In the genomic region with DNA sequence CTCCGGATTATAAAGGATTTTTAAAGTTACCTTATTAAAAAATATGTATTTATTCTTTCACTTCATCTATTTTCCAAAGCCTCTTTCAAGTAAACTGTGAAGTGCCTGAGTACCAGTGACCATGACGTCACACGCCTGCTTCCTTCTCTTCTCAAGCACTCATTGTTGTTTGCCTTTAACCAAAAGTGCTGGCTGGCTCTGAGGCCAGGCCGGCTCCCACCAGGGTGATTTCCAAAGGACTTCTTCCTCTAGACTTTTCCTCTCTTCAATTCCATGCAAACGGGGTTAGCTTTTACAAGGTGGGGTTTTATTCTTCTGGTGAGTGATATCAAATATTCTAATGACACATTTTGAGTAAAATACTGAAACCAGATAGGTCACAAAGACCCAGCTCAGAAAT, we compare ENCODE assay signal across 8 mouse cellular contexts. TPM values are rescaled to one million over a fixed set of nuclear protein-coding genes. Genes with fewer than 3 reads are reported as not detected.
A peak's percentile ranks its signal among the peaks of the same experiment; 100 is the strongest.
DNase-seq lines count a peak whose midpoint lies in the region; ATAC-seq and TF ChIP-seq lines count a peak whose summit lies in the region.

No protein-coding gene starts in this region.

- H3K4me2 ChIP-seq in kidney, embryonic 14.5 days (replicated peaks; ENCODE audit: low read depth, low read length): peak overlapping the region; percentile 79

- peak overlapping the region; percentile 96; the same call in 1 of the 2 replicates for H3K9ac ChIP-seq in kidney, embryonic 14.5 days (ENCODE audit: low read depth, low read length)

- ATAC-seq in kidney, embryonic 14.5 days (ENCODE audit: low FRiP score, low TSS enrichment): no peak

- H3K27me3 ChIP-seq in kidney, embryonic 14.5 days (ENCODE audit: control insufficient read depth, insufficient read depth, low read length): no peaks in the 10 kb centered on the region
- H3K27me3 ChIP-seq in thymus, adult 2 months (ENCODE audit: control insufficient read depth, insufficient read depth, low read length): no peaks in the 10 kb centered on the region

- TF ChIP-seq POLR2A in thymus, adult 2 months (IDR thresholded peaks at IDR 0.05; ENCODE audit: control insufficient read depth, extremely low read depth, insufficient read depth, low read length, poor library complexity): 0 out of 2 replicates have a peak, but pooled peaks have one; percentile 33

- WGBS in kidney, embryonic 14.5 days: 16% methylated on average over 5 of the region's 5 CpGs
- 11% methylated on average over 5 of the region's 5 CpGs for WGBS in thymus, adult 2 months

- H3K4me1 ChIP-seq in kidney, embryonic 14.5 days (ENCODE audit: control insufficient read depth, insufficient read depth, low read length): peaks cover 13% of the 10 kb centered on the region
- peaks cover 22% of the 10 kb centered on the region for H3K4me1 ChIP-seq in thymus, adult 2 months (replicated peaks; ENCODE audit: control insufficient read depth, insufficient read depth, low read length)

- peak overlapping the region; percentile 79 for H3K4me3 ChIP-seq in layer of hippocampus, adult 2 months
- H3K4me3 ChIP-seq in kidney, embryonic 14.5 days (ENCODE audit: low read length): peak overlapping the region; percentile 88
- peak overlapping the region; percentile 40 for H3K4me3 ChIP-seq in thymus, adult 2 months (ENCODE audit: control insufficient read depth, insufficient read depth, low read length)

- TF ChIP-seq CTCF in layer of hippocampus, adult 2 months (conservative IDR thresholded peaks at IDR 0.05): no peak
- no peak for TF ChIP-seq CTCF in thymus, adult 2 months (IDR thresholded peaks at IDR 0.05; ENCODE audit: borderline replicate concordance, control insufficient read depth, extremely low read depth, insufficient read depth, low read length, poor library complexity)

- peak overlapping the region; percentile 90 for H3K27ac ChIP-seq in layer of hippocampus, adult 2 months
- H3K27ac ChIP-seq in kidney, embryonic 14.5 days (ENCODE audit: low read depth, low read length): no peak overlapping the region
- H3K27ac ChIP-seq in thymus, adult 2 months (ENCODE audit: control insufficient read depth, insufficient read depth, low read length): peak overlapping the region; percentile 19; the same call in 1 of the 2 replicates

- no peaks in the 10 kb centered on the region for H3K9me3 ChIP-seq in kidney, embryonic 14.5 days (ENCODE audit: control insufficient read depth, low read length)

- peaks cover 8% of the 10 kb centered on the region; the same call in 1 of the 2 replicates for H3K36me3 ChIP-seq in kidney, embryonic 14.5 days (ENCODE audit: control insufficient read depth, insufficient read depth, low read length)
- peaks cover 9% of the 10 kb centered on the region; the same call in 1 of the 2 replicates for H3K36me3 ChIP-seq in thymus, adult 2 months (ENCODE audit: control insufficient read depth, insufficient read depth, low read length)

- DNase-seq in layer of hippocampus, adult 2 months (ENCODE audit: low spot score in 2 of 2): peak in 1 of 2 experiments; percentile 21
- no peak for DNase-seq in layer of hippocampus, adult 18-20 months (ENCODE audit: low spot score in 2 of 2)
- peak; percentile 35 for DNase-seq in adrenal gland, postnatal 25 days
- peak; percentile 41 for DNase-seq in heart, adult 8-10 months (ENCODE audit: low spot score)
- peak; percentile 91 for DNase-seq in lung, postnatal 36 days
- peak; percentile 65 for DNase-seq in thymus, adult 2 months
- no peak for DNase-seq in urinary bladder, postnatal 4 days (ENCODE audit: low spot score in 2 of 2)

RNA-seq across cellular contexts. Expression of a gene that starts 2.6 kb away (rescaled TPM):
- 10 to 100 TPM; 27.6 to 27.7 TPM for total RNA-seq in layer of hippocampus, adult 2 months (2021)
- total RNA-seq in layer of hippocampus, adult 18-20 months (2021): 10 to 100 TPM; 25.2 to 28.2 TPM
- 11.0 and 12.0 TPM in 2 replicates for total RNA-seq in adrenal gland, postnatal 25 days (2021)
- total RNA-seq in heart, adult 8-10 months (2022): 1 to 10 TPM; 3.5 to 6.6 (median 4.9) TPM
- 13.7 and 14.7 TPM in 2 replicates for polyA plus RNA-seq in kidney, embryonic 14.5 days (2014; fragmentation: Nextera tagmentation; extraction: Ambion mirVana)
- polyA plus RNA-seq in thymus, adult 2 months (2012; rRNA removed): 71.3 and 98.8 TPM in 2 replicates

Comparison
In these comparisons a context has a peak if more than half of its experiments do, and no peak if none do; other contexts are left out.
1. DNase-seq: peak in adrenal gland, postnatal 25 days (single experiment), heart, adult 8-10 months (single experiment), lung, postnatal 36 days (single experiment) and thymus, adult 2 months (single experiment); none in layer of hippocampus, adult 18-20 months (0 of 2) and urinary bladder, postnatal 4 days (0 of 2).
2. Peak in every context shown above with its lines, with median percentiles within 50 percentile points of each other: H3K4me3 ChIP-seq.